Mouse (Mus musculus): ENCODE results near the gene Prnd. TPM values are rescaled to one million over a fixed set of nuclear protein-coding genes. Genes with fewer than 3 reads are reported as not detected.
A peak's percentile ranks its signal among the peaks of the same experiment; 100 is the strongest.

Prnd gene
- polyA plus RNA-seq, 1 experiment from 2014 or later = 17.9 TPM

GRCm38 (mm10) chr2:131946351-131946750 lies 4.3 kb upstream of the Prnd start:
- no peaks in the 10 kb centered on the region for H3K36me3 ChIP-seq (ENCODE audit: control insufficient read depth, insufficient read depth, low read length)
- no peak overlapping the region for H3K4me2 ChIP-seq (replicated peaks; ENCODE audit: low read depth, low read length)
- no peak for ATAC-seq (ENCODE audit: low FRiP score, low TSS enrichment)
- H3K9me3 ChIP-seq (ENCODE audit: control insufficient read depth, low read length) = no peaks in the 10 kb centered on the region
- H3K4me1 ChIP-seq (ENCODE audit: control insufficient read depth, insufficient read depth, low read length) = peaks cover 4% of the 10 kb centered on the region; the same call in 1 of the 2 replicates
- WGBS = 87% methylated on average over 16 of the region's 16 CpGs
- no peaks in the 10 kb centered on the region; the same call in 1 of the 2 replicates for H3K27me3 ChIP-seq (ENCODE audit: control insufficient read depth, insufficient read depth, low read length)
- H3K27ac ChIP-seq (ENCODE audit: low read depth, low read length) = no peak overlapping the region
- H3K9ac ChIP-seq (ENCODE audit: low read depth, low read length) = no peak overlapping the region
- H3K4me3 ChIP-seq (ENCODE audit: low read length) = no peak overlapping the region

- no peak overlapping the region for H3K4me3 ChIP-seq (ENCODE audit: low read length)
- peaks cover 7% of the 10 kb centered on the region; the same call in 1 of the 2 replicates for H3K4me1 ChIP-seq (ENCODE audit: control insufficient read depth, insufficient read depth, low read length)
- 78% methylated on average over 3 of the region's 3 CpGs for WGBS
- H3K36me3 ChIP-seq (ENCODE audit: control insufficient read depth, insufficient read depth, low read length) = no peaks in the 10 kb centered on the region
- H3K27me3 ChIP-seq (ENCODE audit: control insufficient read depth, insufficient read depth, low read length) = peaks cover 5% of the 10 kb centered on the region
- H3K9ac ChIP-seq (ENCODE audit: low read depth, low read length) = no peak overlapping the region
- no peaks in the 10 kb centered on the region for H3K9me3 ChIP-seq (ENCODE audit: control insufficient read depth, low read length)
- H3K27ac ChIP-seq (ENCODE audit: low read depth, low read length) = no peak overlapping the region
- no peak overlapping the region for H3K4me2 ChIP-seq (replicated peaks; ENCODE audit: low read depth, low read length)
- no peak for ATAC-seq (ENCODE audit: low FRiP score, low TSS enrichment)
Measured at GRCm38 (mm10) chr2:131948156-131948555, 2.5 kb upstream of the Prnd start.

GRCm38 (mm10) chr2:131948916-131949639 lies 1.6 kb upstream of the Prnd start:
- Histone ChIP-seq H3K9me3 (ENCODE audit: control insufficient read depth, low read length) (no peaks in the 10 kb centered on the region), H3K9ac (ENCODE audit: low read depth, low read length) (no peak overlapping the region), H3K4me3 (ENCODE audit: low read length) (no peak overlapping the region), H3K36me3 (ENCODE audit: control insufficient read depth, insufficient read depth, low read length) (no peaks in the 10 kb centered on the region), H3K27ac (ENCODE audit: low read depth, low read length) (no peak overlapping the region), H3K4me2 (replicated peaks; ENCODE audit: low read depth, low read length) (no peak overlapping the region), H3K27me3 (ENCODE audit: control insufficient read depth, insufficient read depth, low read length) (peaks cover 12% of the 10 kb centered on the region), H3K4me1 (ENCODE audit: control insufficient read depth, insufficient read depth, low read length) (peaks cover 8% of the 10 kb centered on the region; the same call in 1 of the 2 replicates)
- WGBS = 79% methylated on average over 11 of the region's 11 CpGs
- no peak for ATAC-seq (ENCODE audit: low FRiP score, low TSS enrichment)

GRCm38 (mm10) chr2:131949767-131950597 lies 679 bp upstream of the Prnd start:
- WGBS = 49% methylated on average over 9 of the region's 9 CpGs
- H3K27ac ChIP-seq (ENCODE audit: low read depth, low read length) = no peak overlapping the region
- no peak overlapping the region for H3K4me2 ChIP-seq (replicated peaks; ENCODE audit: low read depth, low read length)
- ATAC-seq (ENCODE audit: low FRiP score, low TSS enrichment) = no peak
- no peaks in the 10 kb centered on the region for H3K36me3 ChIP-seq (ENCODE audit: control insufficient read depth, insufficient read depth, low read length)
- 0 out of 2 replicates have a peak overlapping the region, but pooled peaks have one; percentile 23 for H3K9ac ChIP-seq (ENCODE audit: low read depth, low read length)
- H3K4me1 ChIP-seq (ENCODE audit: control insufficient read depth, insufficient read depth, low read length) = peaks cover 8% of the 10 kb centered on the region; the same call in 1 of the 2 replicates
- peaks cover 19% of the 10 kb centered on the region for H3K27me3 ChIP-seq (ENCODE audit: control insufficient read depth, insufficient read depth, low read length)
- no peak overlapping the region for H3K4me3 ChIP-seq (ENCODE audit: low read length)
- H3K9me3 ChIP-seq (ENCODE audit: control insufficient read depth, low read length) = no peaks in the 10 kb centered on the region

- ATAC-seq (ENCODE audit: low FRiP score, low TSS enrichment) = no peak
- H3K9ac ChIP-seq (ENCODE audit: low read depth, low read length) = no peak overlapping the region
- peak overlapping the region; percentile 46; the same call in 1 of the 2 replicates for H3K4me2 ChIP-seq (replicated peaks; ENCODE audit: low read depth, low read length)
- no peak overlapping the region for H3K27ac ChIP-seq (ENCODE audit: low read depth, low read length)
- no peaks in the 10 kb centered on the region for H3K36me3 ChIP-seq (ENCODE audit: control insufficient read depth, insufficient read depth, low read length)
- 34% methylated on average over 2 of the region's 2 CpGs for WGBS
- H3K4me3 ChIP-seq (ENCODE audit: low read length) = peak overlapping the region; percentile 19; the same call in 1 of the 2 replicates
- H3K27me3 ChIP-seq (ENCODE audit: control insufficient read depth, insufficient read depth, low read length) = peaks cover 19% of the 10 kb centered on the region
- no peaks in the 10 kb centered on the region for H3K9me3 ChIP-seq (ENCODE audit: control insufficient read depth, low read length)
- peaks cover 8% of the 10 kb centered on the region; the same call in 1 of the 2 replicates for H3K4me1 ChIP-seq (ENCODE audit: control insufficient read depth, insufficient read depth, low read length)
Measured at GRCm38 (mm10) chr2:131952456-131952855, 1.8 kb downstream of the Prnd start.

GRCm38 (mm10) chr2:131952961-131953538 lies 2.4 kb downstream of the Prnd start:
- H3K4me2 ChIP-seq (replicated peaks; ENCODE audit: low read depth, low read length) = peak overlapping the region; percentile 46
- 12% methylated on average over 29 of the region's 29 CpGs for WGBS
- no peak for ATAC-seq (ENCODE audit: low FRiP score, low TSS enrichment)
- no peak overlapping the region for H3K27ac ChIP-seq (ENCODE audit: low read depth, low read length)
- H3K36me3 ChIP-seq (ENCODE audit: control insufficient read depth, insufficient read depth, low read length) = no peaks in the 10 kb centered on the region
- peak overlapping the region; percentile 19 for H3K4me3 ChIP-seq (ENCODE audit: low read length)
- peaks cover 19% of the 10 kb centered on the region for H3K27me3 ChIP-seq (ENCODE audit: control insufficient read depth, insufficient read depth, low read length)
- peaks cover 8% of the 10 kb centered on the region; the same call in 1 of the 2 replicates for H3K4me1 ChIP-seq (ENCODE audit: control insufficient read depth, insufficient read depth, low read length)
- no peak overlapping the region; the same call in 1 of the 2 replicates for H3K9ac ChIP-seq (ENCODE audit: low read depth, low read length)
- no peaks in the 10 kb centered on the region for H3K9me3 ChIP-seq (ENCODE audit: control insufficient read depth, low read length)

- Histone ChIP-seq H3K27ac (ENCODE audit: low read depth, low read length) (no peak overlapping the region), H3K4me2 (replicated peaks; ENCODE audit: low read depth, low read length) (peak overlapping the region; percentile 46), H3K4me1 (ENCODE audit: control insufficient read depth, insufficient read depth, low read length) (peaks cover 8% of the 10 kb centered on the region; the same call in 1 of the 2 replicates), H3K4me3 (ENCODE audit: low read length) (no peak overlapping the region; the same call in 1 of the 2 replicates), H3K9me3 (ENCODE audit: control insufficient read depth, low read length) (no peaks in the 10 kb centered on the region), H3K36me3 (ENCODE audit: control insufficient read depth, insufficient read depth, low read length) (no peaks in the 10 kb centered on the region), H3K9ac (ENCODE audit: low read depth, low read length) (no peak overlapping the region), H3K27me3 (ENCODE audit: control insufficient read depth, insufficient read depth, low read length) (peaks cover 19% of the 10 kb centered on the region)
- ATAC-seq (ENCODE audit: low FRiP score, low TSS enrichment) = no peak
- 85% methylated on average over 4 of the region's 4 CpGs for WGBS
Measured at GRCm38 (mm10) chr2:131953711-131954110, 3.0 kb downstream of the Prnd start.

- WGBS = 61% methylated on average over 9 of the region's 9 CpGs
- H3K27me3 ChIP-seq (ENCODE audit: control insufficient read depth, insufficient read depth, low read length) = peaks cover 19% of the 10 kb centered on the region; the same call in 1 of the 2 replicates
- H3K36me3 ChIP-seq (ENCODE audit: control insufficient read depth, insufficient read depth, low read length) = no peaks in the 10 kb centered on the region
- peak overlapping the region; percentile 40 for H3K4me2 ChIP-seq (replicated peaks; ENCODE audit: low read depth, low read length)
- H3K9ac ChIP-seq (ENCODE audit: low read depth, low read length) = no peak overlapping the region
- H3K4me1 ChIP-seq (ENCODE audit: control insufficient read depth, insufficient read depth, low read length) = peaks cover 8% of the 10 kb centered on the region; the same call in 1 of the 2 replicates
- no peak overlapping the region; the same call in 1 of the 2 replicates for H3K4me3 ChIP-seq (ENCODE audit: low read length)
- H3K9me3 ChIP-seq (ENCODE audit: control insufficient read depth, low read length) = no peaks in the 10 kb centered on the region
- no peak overlapping the region for H3K27ac ChIP-seq (ENCODE audit: low read depth, low read length)
- no peak for ATAC-seq (ENCODE audit: low FRiP score, low TSS enrichment)
Measured at GRCm38 (mm10) chr2:131954835-131955234, 4.2 kb downstream of the Prnd start.

Data from kidney, embryonic 14.5 days (tissue).